Mouse (Mus musculus): ENCODE measurements at regions not wholly inside any gene's neighbourhood (a gene's known extent, or its start where the extent isn't known, plus 50 kb on each side); places are given as distances from the start of the nearest gene placed in this dataset.
A peak's percentile ranks its signal among the peaks of the same experiment; 100 is the strongest.

GRCm38 (mm10) chr10:102943156-102943555, 86.9 kb downstream of the Alx1 start:
- TF ChIP-seq CTCF (IDR thresholded peaks at IDR 0.05; ENCODE audit: low read depth) (no peak), EP300 (IDR thresholded peaks at IDR 0.05; ENCODE audit: low read depth) (no peak)
- Histone ChIP-seq H3K4me1 (ENCODE audit: insufficient read depth) (no peaks in the 10 kb centered on the region), H3K27ac (ENCODE audit: low read depth) (no peak overlapping the region), H3K4me3 (ENCODE audit: low read depth, low read length) (no peak overlapping the region), H3K4me2 (ENCODE audit: low read depth, low read length) (no peak overlapping the region), H3K27me3 (ENCODE audit: insufficient read depth, low read length) (no peaks in the 10 kb centered on the region), H3K9ac (replicated peaks) (no peak overlapping the region), H3K36me3 (replicated peaks; ENCODE audit: insufficient read depth, low read length) (no peaks in the 10 kb centered on the region), H3K9me3 (ENCODE audit: low read length) (no peaks in the 10 kb centered on the region)
- ATAC-seq (no peak), DNase-seq (no peak)

- no peaks in the 10 kb centered on the region for H3K4me1 ChIP-seq (ENCODE audit: insufficient read depth)
- H3K4me3 ChIP-seq (ENCODE audit: low read depth, low read length), result no peak overlapping the region
- no peak overlapping the region for H3K9ac ChIP-seq (replicated peaks)
- no peaks in the 10 kb centered on the region for H3K9me3 ChIP-seq (ENCODE audit: low read length)
- H3K36me3 ChIP-seq (replicated peaks; ENCODE audit: insufficient read depth, low read length), result no peaks in the 10 kb centered on the region
- ATAC-seq (peak; percentile 40), DNase-seq (no peak)
- no peaks in the 10 kb centered on the region for H3K27me3 ChIP-seq (ENCODE audit: insufficient read depth, low read length)
- TF ChIP-seq EP300 (IDR thresholded peaks at IDR 0.05; ENCODE audit: low read depth) (peak; percentile 44; the same call in 1 of the 2 replicates), CTCF (IDR thresholded peaks at IDR 0.05; ENCODE audit: low read depth) (no peak)
- H3K4me2 ChIP-seq (ENCODE audit: low read depth, low read length), result no peak overlapping the region
- H3K27ac ChIP-seq (ENCODE audit: low read depth), result no peak overlapping the region
Observed at GRCm38 (mm10) chr10:102940823-102941519, 89.0 kb downstream of the Alx1 start.

GRCm38 (mm10) chr10:102931445-102931844, 98.6 kb downstream of the Alx1 start:
- Histone ChIP-seq H3K4me3 (ENCODE audit: low read depth, low read length) (no peak overlapping the region), H3K27ac (ENCODE audit: low read depth) (no peak overlapping the region), H3K4me2 (ENCODE audit: low read depth, low read length) (no peak overlapping the region), H3K9ac (replicated peaks) (no peak overlapping the region), H3K4me1 (ENCODE audit: insufficient read depth) (no peaks in the 10 kb centered on the region), H3K9me3 (ENCODE audit: low read length) (no peaks in the 10 kb centered on the region), H3K36me3 (replicated peaks; ENCODE audit: insufficient read depth, low read length) (no peaks in the 10 kb centered on the region), H3K27me3 (ENCODE audit: insufficient read depth, low read length) (no peaks in the 10 kb centered on the region)
- peak; percentile 36; the same call in 1 of the 2 replicates for ATAC-seq
- TF ChIP-seq CTCF (IDR thresholded peaks at IDR 0.05; ENCODE audit: low read depth) (no peak), EP300 (IDR thresholded peaks at IDR 0.05; ENCODE audit: low read depth) (peak; percentile 69)
- DNase-seq, result no peak
- WGBS (ENCODE audit: insufficient replicate concordance), result 36% methylated on average over 3 of the region's 3 CpGs

- TF ChIP-seq CTCF (IDR thresholded peaks at IDR 0.05; ENCODE audit: low read depth) (no peak), EP300 (IDR thresholded peaks at IDR 0.05; ENCODE audit: low read depth) (no peak)
- ATAC-seq (no peak), DNase-seq (no peak)
- Histone ChIP-seq H3K4me1 (ENCODE audit: insufficient read depth) (no peaks in the 10 kb centered on the region), H3K9me3 (ENCODE audit: low read length) (no peaks in the 10 kb centered on the region), H3K9ac (replicated peaks) (no peak overlapping the region), H3K4me2 (ENCODE audit: low read depth, low read length) (no peak overlapping the region), H3K27ac (ENCODE audit: low read depth) (no peak overlapping the region), H3K4me3 (ENCODE audit: low read depth, low read length) (no peak overlapping the region), H3K36me3 (replicated peaks; ENCODE audit: insufficient read depth, low read length) (no peaks in the 10 kb centered on the region), H3K27me3 (ENCODE audit: insufficient read depth, low read length) (no peaks in the 10 kb centered on the region)
- 82% methylated on average over 1 of the region's 1 CpGs for WGBS (ENCODE audit: insufficient replicate concordance)
Observed at GRCm38 (mm10) chr10:102928651-102929050, 101.4 kb downstream of the Alx1 start.

GRCm38 (mm10) chr10:102897368-102897767, 132.6 kb downstream of the Alx1 start:
- TF ChIP-seq EP300 (IDR thresholded peaks at IDR 0.05; ENCODE audit: low read depth), result no peak
- H3K9ac ChIP-seq (replicated peaks), result no peak overlapping the region
- no peak overlapping the region for H3K4me3 ChIP-seq (ENCODE audit: low read depth, low read length)
- no peaks in the 10 kb centered on the region for H3K9me3 ChIP-seq (ENCODE audit: low read length)
- WGBS (ENCODE audit: insufficient replicate concordance), result 13% methylated on average over 2 of the region's 2 CpGs
- ATAC-seq (no peak), DNase-seq (no peak)
- no peak overlapping the region for H3K27ac ChIP-seq (ENCODE audit: low read depth)
- H3K4me2 ChIP-seq (ENCODE audit: low read depth, low read length), result no peak overlapping the region
- H3K36me3 ChIP-seq (replicated peaks; ENCODE audit: insufficient read depth, low read length), result no peaks in the 10 kb centered on the region
- no peaks in the 10 kb centered on the region for H3K27me3 ChIP-seq (ENCODE audit: insufficient read depth, low read length)
- no peaks in the 10 kb centered on the region for H3K4me1 ChIP-seq (ENCODE audit: insufficient read depth)

GRCm38 (mm10) chr10:102895952-102896351, 134.1 kb downstream of the Alx1 start:
- Histone ChIP-seq H3K4me3 (ENCODE audit: low read depth, low read length) (no peak overlapping the region), H3K9ac (replicated peaks) (no peak overlapping the region), H3K27me3 (ENCODE audit: insufficient read depth, low read length) (no peaks in the 10 kb centered on the region), H3K4me2 (ENCODE audit: low read depth, low read length) (no peak overlapping the region), H3K9me3 (ENCODE audit: low read length) (no peaks in the 10 kb centered on the region), H3K4me1 (ENCODE audit: insufficient read depth) (no peaks in the 10 kb centered on the region), H3K27ac (ENCODE audit: low read depth) (no peak overlapping the region), H3K36me3 (replicated peaks; ENCODE audit: insufficient read depth, low read length) (no peaks in the 10 kb centered on the region)
- TF ChIP-seq CTCF (IDR thresholded peaks at IDR 0.05; ENCODE audit: low read depth) (no peak), EP300 (IDR thresholded peaks at IDR 0.05; ENCODE audit: low read depth) (no peak)
- no peak for ATAC-seq
- 11% methylated on average over 1 of the region's 1 CpGs for WGBS (ENCODE audit: insufficient replicate concordance)
- no peak for DNase-seq

- Histone ChIP-seq H3K9me3 (ENCODE audit: low read length) (no peaks in the 10 kb centered on the region), H3K27me3 (ENCODE audit: insufficient read depth, low read length) (no peaks in the 10 kb centered on the region), H3K9ac (replicated peaks) (no peak overlapping the region), H3K27ac (ENCODE audit: low read depth) (no peak overlapping the region), H3K36me3 (replicated peaks; ENCODE audit: insufficient read depth, low read length) (no peaks in the 10 kb centered on the region), H3K4me1 (ENCODE audit: insufficient read depth) (no peaks in the 10 kb centered on the region), H3K4me2 (ENCODE audit: low read depth, low read length) (no peak overlapping the region), H3K4me3 (ENCODE audit: low read depth, low read length) (no peak overlapping the region)
- WGBS (ENCODE audit: insufficient replicate concordance), result 77% methylated on average over 3 of the region's 3 CpGs
- DNase-seq, result no peak
- TF ChIP-seq EP300 (IDR thresholded peaks at IDR 0.05; ENCODE audit: low read depth), result no peak
- TF ChIP-seq CTCF (IDR thresholded peaks at IDR 0.05; ENCODE audit: low read depth), result no peak
- no peak for ATAC-seq
Observed at GRCm38 (mm10) chr10:102892373-102892772, 137.6 kb downstream of the Alx1 start.

Measured in liver, postnatal 0 days (tissue).